Mouse (Mus musculus) CH12.LX (cell line): ENCODE measurements at regions not wholly inside any gene's neighbourhood (a gene's known extent, or its start where the extent isn't known, plus 50 kb on each side); places are given as distances from the start of the nearest gene placed in this dataset.

Experiments
- DNase-seq: peaks from one replicate; pipeline ENCODE4 v3.0.0-alpha.2; 2013; ENCODE audit errors: extremely low read depth
- H3K27ac ChIP-seq: 2 replicates; pipeline ENCODE4 v1.5.1; 2012; ENCODE audit warnings: low read depth, mild to moderate bottlenecking, control low read depth, moderate library complexity; ENCODE audit not compliant: insufficient read depth
- H3K27me3 ChIP-seq: replicated peaks from 2 replicates; pipeline ENCODE3; 2012; ENCODE audit warnings: inconsistent platforms
- H3K36me3 ChIP-seq, 2 experiments: replicated peaks in 1 of 2; 2 replicates each; pipeline versions ENCODE3 to v1.6.1; 2012; ENCODE audit warnings: inconsistent platforms in 1 of 2, low read length in 1 of 2, mild to moderate bottlenecking in 1 of 2, mixed read lengths in 1 of 2, moderate library complexity in 1 of 2; ENCODE audit not compliant: control insufficient read depth in 1 of 2, insufficient read depth in 1 of 2
- H3K4me1 ChIP-seq, 2 experiments: 2 replicates each; pipeline ENCODE4 v1.6.1; 2012; ENCODE audit warnings: inconsistent platforms in 1 of 2, moderate library complexity in 1 of 2; ENCODE audit not compliant: insufficient read depth in 2 of 2, control insufficient read depth in 1 of 2
- H3K4me2 ChIP-seq: 2 replicates; pipeline ENCODE4 v1.6.1; 2012; ENCODE audit warnings: low read depth, mild to moderate bottlenecking, control low read depth; ENCODE audit not compliant: poor library complexity, insufficient read depth, severe bottlenecking
- H3K4me3 ChIP-seq, 3 experiments: fragments of 150-350 bp in 1 of 3; sonication (generic) in 1 of 3; replicated peaks in 1 of 3; 2 replicates each; pipeline versions ENCODE3 to v1.5.1; 2011 to 2012; ENCODE audit warnings: low read depth in 2 of 3, low read length in 2 of 3, mild to moderate bottlenecking in 2 of 3, moderate library complexity in 2 of 3, control low read depth in 1 of 3, improper control_type of control experiment in 1 of 3, inconsistent platforms in 1 of 3, mixed read lengths in 1 of 3; ENCODE audit not compliant: poor library complexity in 1 of 3
- H3K79me2 ChIP-seq: replicated peaks from 2 replicates; pipeline ENCODE4 v1.6.1; 2012; ENCODE audit warnings: mild to moderate bottlenecking, moderate library complexity; ENCODE audit not compliant: control insufficient read depth, poor library complexity, insufficient read depth, severe bottlenecking; ENCODE audit errors: extremely low read depth
- H3K9ac ChIP-seq: 2 replicates; pipeline ENCODE4 v1.6.1; 2012; ENCODE audit warnings: low read depth, mild to moderate bottlenecking, control low read depth, moderate library complexity; ENCODE audit not compliant: insufficient read depth
- H3K9me3 ChIP-seq: replicated peaks from 2 replicates; pipeline ENCODE3; 2012; ENCODE audit warnings: low read length, inconsistent platforms, mixed read lengths
- EP300 ChIP-seq: IDR thresholded peaks from 2 replicates; pipeline ENCODE4 v1.6.1; 2011; ENCODE audit warnings: low read length, improper control_type of control experiment
- KAT2A ChIP-seq: IDR thresholded peaks from 2 replicates; pipeline ENCODE4 v1.6.1; 2012; ENCODE audit warnings: low read length, improper control_type of control experiment, inconsistent platforms; ENCODE audit not compliant: insufficient replicate concordance
- MAFK ChIP-seq: IDR thresholded peaks from 2 replicates; pipeline ENCODE4 v1.6.1; 2011; ENCODE audit warnings: low read length, improper control_type of control experiment; ENCODE audit not compliant: insufficient replicate concordance
- MAZ ChIP-seq: IDR thresholded peaks from 2 replicates; pipeline ENCODE4 v1.6.1; 2012; ENCODE audit warnings: low read depth, mild to moderate bottlenecking, inconsistent platforms, low read length, improper control_type of control experiment, moderate library complexity
- MEF2A ChIP-seq: IDR thresholded peaks from 2 replicates; pipeline ENCODE4 v1.6.1; 2014; ENCODE audit warnings: low read depth, mild to moderate bottlenecking, inconsistent platforms, low read length, improper control_type of control experiment, borderline replicate concordance
- MXI1 ChIP-seq: IDR thresholded peaks from 2 replicates; pipeline ENCODE4 v1.6.1; 2011; ENCODE audit warnings: mild to moderate bottlenecking, low read depth, low read length, improper control_type of control experiment
- MYC ChIP-seq: IDR thresholded peaks from 2 replicates; pipeline ENCODE4 v1.6.1; 2011; ENCODE audit warnings: low read depth, mild to moderate bottlenecking, improper control_type of control experiment, low read length
- NRF1 ChIP-seq: IDR thresholded peaks from 2 replicates; pipeline ENCODE4 v1.6.1; 2014; ENCODE audit warnings: low read depth, mild to moderate bottlenecking, inconsistent platforms, low read length, improper control_type of control experiment, moderate library complexity
- PAX5 ChIP-seq: IDR thresholded peaks from 2 replicates; pipeline ENCODE4 v1.6.1; 2012; ENCODE audit warnings: low read length, inconsistent platforms, mixed read lengths
- POLR2A ChIP-seq: IDR thresholded peaks from 2 replicates; pipeline ENCODE4 v1.6.1; 2011; ENCODE audit warnings: low read depth, mild to moderate bottlenecking, improper control_type of control experiment, low read length
- RAD21 ChIP-seq: IDR thresholded peaks from 2 replicates; pipeline ENCODE4 v1.6.1; 2011; ENCODE audit warnings: low read depth, mild to moderate bottlenecking, low read length, improper control_type of control experiment, moderate library complexity
- RCOR1 ChIP-seq: conservative IDR thresholded peaks from 2 replicates; pipeline ENCODE4 v1.6.1; 2012; ENCODE audit warnings: low read depth, mild to moderate bottlenecking, inconsistent platforms, low read length, improper control_type of control experiment
- SMC3 ChIP-seq: IDR thresholded peaks from 2 replicates; pipeline ENCODE4 v1.6.1; 2011; ENCODE audit warnings: low read depth, low read length, improper control_type of control experiment
- TBP ChIP-seq: conservative IDR thresholded peaks from 2 replicates; pipeline ENCODE4 v1.6.1; 2011; ENCODE audit warnings: low read depth, low read length, improper control_type of control experiment
- UBTF ChIP-seq: IDR thresholded peaks from 2 replicates; pipeline ENCODE4 v1.6.1; 2012; ENCODE audit warnings: low read depth, mild to moderate bottlenecking, inconsistent platforms, low read length, improper control_type of control experiment, moderate library complexity
- USF2 ChIP-seq: conservative IDR thresholded peaks from 2 replicates; pipeline ENCODE4 v1.6.1; 2011; ENCODE audit warnings: low read depth, low read length, improper control_type of control experiment
- ZC3H11A ChIP-seq: IDR thresholded peaks from 2 replicates; pipeline ENCODE4 v1.6.1; 2012; ENCODE audit warnings: low read depth, mild to moderate bottlenecking, inconsistent platforms, low read length, improper control_type of control experiment
- ZKSCAN1 ChIP-seq: IDR thresholded peaks from 2 replicates; pipeline ENCODE4 v1.6.1; 2012; ENCODE audit warnings: low read depth, inconsistent platforms, low read length, improper control_type of control experiment, borderline replicate concordance
- dilution Hi-C: fragments of 300-500 bp; cut with MboI; formaldehyde crosslinking; loops from 2 replicates; pipeline ENCODE4 v1.14.3; 2020; ENCODE audit warnings: low sequenced_read_pairs; ENCODE audit not compliant: extremely low pct_unique_long_range_greater_than_20kb, extremely low pct_ligation_motif_present
- in situ Hi-C: fragments of 300-500 bp; cut with MboI; formaldehyde crosslinking; loops from 3 replicates; pipeline ENCODE4 v1.14.3; 2019; ENCODE audit warnings: low sequenced_read_pairs, low pct_ligation_motif_present, low pct_unique_long_range_greater_than_20kb, mixed read lengths

GRCm38 (mm10) chr8:44576993-44577392 is 358.3 kb upstream of the Fat1 start:
- DNase-seq: no peak
- Histone ChIP-seq H3K36me3 (no peaks in the 10 kb centered on the region), H3K9ac (no peak overlapping the region), H3K9me3 (peaks cover 50% of the 10 kb centered on the region), H3K79me2 (no peaks in the 10 kb centered on the region), H3K27me3 (no peaks in the 10 kb centered on the region), H3K27ac (no peak overlapping the region), H3K4me1 (no peaks in the 10 kb centered on the region)
- in situ Hi-C loops (no loop called here), dilution Hi-C loops (no loop called here)
- TF ChIP-seq MYC (no peak), PAX5 (no peak), UBTF (no peak), MAFK (no peak), ZC3H11A (no peak), NRF1 (no peak), KAT2A (no peak), MEF2A (no peak), EP300 (no peak), USF2 (no peak), SMC3 (no peak), RCOR1 (no peak), POLR2A (no peak), MXI1 (no peak), ZKSCAN1 (no peak), TBP (no peak), RAD21 (no peak), MAZ (no peak)
- TF ChIP-seq, all 38 proteins: peak for 0
- Histone ChIP-seq H3K4me2 (no peak overlapping the region), H3K4me3 (no peak overlapping the region)
